Mouse (Mus musculus): ENCODE data around the gene Gli2.

The Gli2 gene

GRCm38 (mm10) chr1:118898351-118898750 is 155.1 kb downstream of the Gli2 start:
- DNase-seq, result no peak

GRCm38 (mm10) chr1:118895026-118895762 is 158.2 kb downstream of the Gli2 start:
- no peak for DNase-seq

GRCm38 (mm10) chr1:118891395-118891794 is 162.0 kb downstream of the Gli2 start:
- DNase-seq, result no peak

GRCm38 (mm10) chr1:118890125-118890875 is 163.1 kb downstream of the Gli2 start:
- peak; percentile 25 for DNase-seq

GRCm38 (mm10) chr1:118880781-118881247 is 172.6 kb downstream of the Gli2 start:
- DNase-seq, result peak; percentile 47

- no peak for DNase-seq
Observed at GRCm38 (mm10) chr1:118878291-118878690, 175.1 kb downstream of the Gli2 start.

- DNase-seq, result no peak
Observed at GRCm38 (mm10) chr1:118875227-118875626, 178.2 kb downstream of the Gli2 start.

GRCm38 (mm10) chr1:118873559-118873958 is 179.9 kb downstream of the Gli2 start:
- DNase-seq, result no peak

- peak; percentile 23 for DNase-seq
Observed at GRCm38 (mm10) chr1:118864735-118865134, 188.7 kb downstream of the Gli2 start.

- DNase-seq, result no peak
Observed at GRCm38 (mm10) chr1:118864031-118864430, 189.4 kb downstream of the Gli2 start.

- no peak for DNase-seq
Observed at GRCm38 (mm10) chr1:118858101-118858500, 195.3 kb downstream of the Gli2 start.

- no peak for DNase-seq
Observed at GRCm38 (mm10) chr1:118830658-118831057, 222.8 kb downstream of the Gli2 start.

- DNase-seq, result no peak
Observed at GRCm38 (mm10) chr1:118826614-118827013, 226.8 kb downstream of the Gli2 start.

GRCm38 (mm10) chr1:118825467-118826219 is 227.8 kb downstream of the Gli2 start:
- peak; percentile 6 for DNase-seq

- no peak for DNase-seq
Observed at GRCm38 (mm10) chr1:118825035-118825434, 228.4 kb downstream of the Gli2 start.

- no peak for DNase-seq
Observed at GRCm38 (mm10) chr1:118822258-118822657, 231.2 kb downstream of the Gli2 start.

GRCm38 (mm10) chr1:118815015-118815414 is 238.4 kb downstream of the Gli2 start:
- no peak for DNase-seq

- DNase-seq, result no peak
Observed at GRCm38 (mm10) chr1:118810336-118810735, 243.1 kb downstream of the Gli2 start.

GRCm38 (mm10) chr1:118806727-118807126 is 246.7 kb downstream of the Gli2 start:
- no peak for DNase-seq

GRCm38 (mm10) chr1:118802166-118802565 is 251.3 kb downstream of the Gli2 start:
- DNase-seq, result no peak

- DNase-seq, result no peak
Observed at GRCm38 (mm10) chr1:118799322-118800116, 253.9 kb downstream of the Gli2 start.

GRCm38 (mm10) chr1:118795415-118796167 is 257.8 kb downstream of the Gli2 start:
- no peak for DNase-seq

Data from retina, postnatal 1 day (tissue).